Mouse (Mus musculus): ENCODE results near the gene Rab3il1. TPM values are rescaled to one million over a fixed set of nuclear protein-coding genes. Genes with fewer than 3 reads are reported as not detected.

Gene Rab3il1
- total RNA-seq, 2 experiments from 2014 or later = 8.9 to 10.4 TPM

- peak; percentile 75 to 77 for DNase-seq
Measured at GRCm38 (mm10) chr19:10041388-10042148, 40.1 kb downstream of the Rab3il1 start, which contains the start of gene Fads3. Gene Fads3, plus strand, starts transcription at chr19:10041569.

DNA sequence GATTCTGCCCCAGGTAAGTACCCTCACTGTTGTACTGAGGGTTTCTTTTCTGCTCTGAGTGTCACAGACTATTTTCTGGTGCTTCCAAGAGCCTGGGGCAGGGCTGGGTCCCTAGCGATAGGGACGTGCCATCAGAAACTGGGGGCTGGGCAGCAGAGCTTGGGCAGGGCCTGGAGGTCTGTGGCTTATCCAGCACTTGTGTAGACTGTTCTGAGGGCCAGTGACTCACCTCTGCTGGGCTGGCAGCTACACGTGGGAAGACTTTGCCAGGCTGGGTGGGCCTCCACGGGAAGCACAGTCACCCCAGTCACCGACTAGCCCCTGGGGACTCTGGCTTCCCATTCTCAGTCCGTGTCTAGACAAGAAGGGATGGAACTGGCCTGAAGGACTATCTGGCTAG, 40.8 kb downstream of the Rab3il1 start:
- no peak for DNase-seq

DNA sequence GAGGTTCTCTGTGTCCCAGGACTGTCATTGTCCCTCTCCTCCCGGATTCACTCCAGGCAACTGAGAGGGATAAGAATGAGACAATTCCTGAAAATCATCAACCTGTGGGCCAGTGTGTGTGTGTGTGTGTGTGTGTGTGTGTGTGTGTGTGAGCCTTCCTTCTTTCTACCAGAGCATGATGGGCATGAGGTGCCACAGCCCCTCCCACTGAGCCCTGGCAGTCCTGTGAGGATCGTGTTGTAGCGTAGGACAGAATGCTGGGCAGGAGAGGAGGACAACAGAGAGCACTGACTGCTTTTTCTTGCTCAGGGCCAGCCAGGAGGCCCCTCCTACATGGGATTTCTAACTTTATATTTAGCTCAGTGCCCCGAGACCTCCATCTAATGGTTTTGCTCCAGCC, 41.3 kb downstream of the Rab3il1 start:
- DNase-seq = no peak

DNA sequence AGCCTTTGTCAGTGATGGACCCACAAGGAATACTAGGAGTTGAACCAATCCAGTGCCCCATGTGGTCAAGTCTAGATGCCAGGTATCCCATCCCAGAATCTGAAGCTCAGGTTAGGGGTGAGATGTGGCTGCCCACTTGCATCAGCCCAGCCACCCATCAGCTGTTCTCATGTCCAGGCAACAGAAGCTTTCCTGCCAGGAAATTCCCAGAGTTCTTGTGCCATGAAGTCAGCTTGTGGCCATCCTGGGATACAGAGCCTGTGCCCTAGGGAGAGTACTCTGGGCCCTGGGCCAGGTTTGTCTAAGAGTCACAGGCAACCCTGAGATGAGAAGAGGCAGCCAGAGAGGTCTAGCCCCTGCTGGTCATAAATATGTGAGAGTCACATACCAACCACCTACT, 42.2 kb downstream of the Rab3il1 start:
- no peak for DNase-seq

GRCm38 (mm10) chr19:10045707-10046106, 44.2 kb downstream of the Rab3il1 start:
- DNase-seq = no peak

- DNase-seq = no peak
Measured at GRCm38 (mm10) chr19:10046346-10046745, 44.9 kb downstream of the Rab3il1 start.

- no peak for DNase-seq
Measured at GRCm38 (mm10) chr19:10046983-10047382, 45.5 kb downstream of the Rab3il1 start.

DNA sequence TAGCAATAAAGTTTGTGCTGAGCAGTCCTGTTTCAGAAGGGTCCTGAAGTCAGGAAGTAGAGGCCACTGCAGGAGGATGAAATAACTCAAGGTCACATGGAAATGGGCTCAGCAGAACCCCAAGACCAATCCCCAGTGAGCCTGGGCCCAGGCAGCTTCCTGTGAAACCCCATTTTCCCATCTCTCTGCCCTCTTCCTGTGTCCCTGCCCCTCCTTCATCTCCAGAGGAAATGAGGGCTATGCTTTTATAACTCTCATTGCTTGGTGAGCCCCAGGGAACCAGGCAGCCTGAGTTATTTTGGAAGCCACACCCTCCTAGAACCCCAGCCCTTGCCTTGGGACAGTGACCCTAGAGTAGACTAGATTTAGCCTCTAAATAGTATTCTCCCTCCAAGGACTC, 48.1 kb downstream of the Rab3il1 start:
- no peak for DNase-seq

GRCm38 (mm10) chr19:10050438-10050837, 49.0 kb downstream of the Rab3il1 start:
- no peak for DNase-seq

DNA sequence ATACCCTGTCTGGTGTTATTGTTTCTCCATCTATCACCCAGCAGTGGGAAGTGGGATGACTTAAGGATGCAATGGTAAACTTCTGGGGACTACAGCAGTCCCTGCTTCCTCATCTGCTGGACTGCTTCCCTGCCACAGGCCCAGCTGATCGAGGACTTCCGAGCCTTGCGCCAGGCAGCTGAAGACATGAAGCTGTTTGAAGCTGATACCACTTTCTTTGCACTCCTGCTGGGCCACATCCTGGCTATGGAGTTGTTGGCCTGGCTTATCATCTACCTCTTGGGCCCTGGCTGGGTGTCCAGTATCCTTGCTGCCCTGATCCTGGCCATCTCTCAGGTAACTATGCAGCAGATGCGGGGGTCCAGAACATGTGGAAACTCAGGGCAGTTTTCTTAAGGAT, 51.2 kb downstream of the Rab3il1 start:
- DNase-seq = no peak

DNA sequence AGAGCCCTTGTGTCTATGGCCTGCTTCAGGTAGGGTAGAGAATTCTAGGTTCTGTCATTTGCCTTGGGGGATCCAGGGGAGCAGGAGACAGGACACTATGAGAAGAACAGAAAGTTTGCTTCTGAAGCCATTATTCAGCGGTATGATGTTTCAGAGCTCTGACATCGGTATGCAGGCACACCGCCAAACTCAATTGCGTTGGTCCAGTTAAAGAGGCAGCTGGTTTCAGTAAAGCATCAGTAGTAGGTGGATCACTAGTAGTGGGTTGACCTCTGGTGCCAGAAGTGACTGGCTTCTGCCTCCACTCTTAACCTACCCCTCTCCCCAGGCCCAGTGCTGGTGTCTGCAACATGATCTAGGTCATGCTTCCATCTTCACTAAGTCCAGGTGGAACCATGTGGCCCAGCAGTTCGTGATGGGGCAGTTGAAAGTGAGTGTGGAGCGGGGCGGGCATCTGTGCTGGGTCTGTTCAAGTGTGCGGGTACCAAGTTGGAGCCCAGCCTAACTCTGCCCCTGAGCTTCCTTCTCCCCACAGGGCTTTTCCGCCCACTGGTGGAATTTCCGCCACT, 52.3 kb downstream of the Rab3il1 start:
- DNase-seq = no peak

- no peak for DNase-seq
Measured at GRCm38 (mm10) chr19:10054361-10055075, 53.0 kb downstream of the Rab3il1 start.

DNA sequence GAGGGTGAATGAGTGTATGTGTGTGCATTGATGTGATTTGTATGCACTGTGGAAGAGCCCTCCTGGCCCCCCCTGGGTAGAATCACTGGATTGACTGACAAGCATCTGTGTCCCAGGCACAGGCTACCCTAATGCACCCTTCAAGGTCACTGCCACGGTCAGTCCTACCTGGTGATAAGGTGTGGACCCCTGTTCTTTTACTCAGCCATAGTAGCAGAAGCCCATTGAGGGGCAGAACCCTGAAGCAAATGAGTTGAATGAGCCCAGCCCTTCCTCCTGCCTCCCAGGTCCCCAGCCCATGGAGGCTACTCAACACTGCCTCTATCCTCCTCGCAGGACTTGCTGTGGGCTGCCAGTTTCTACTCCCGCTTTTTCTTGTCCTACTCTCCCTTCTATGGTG, 53.8 kb downstream of the Rab3il1 start:
- no peak for DNase-seq

GRCm38 (mm10) chr19:10055783-10056660, 54.6 kb downstream of the Rab3il1 start:
- no peak for DNase-seq

- no peak for DNase-seq
Measured at GRCm38 (mm10) chr19:10056686-10057085, 55.2 kb downstream of the Rab3il1 start.

DNA sequence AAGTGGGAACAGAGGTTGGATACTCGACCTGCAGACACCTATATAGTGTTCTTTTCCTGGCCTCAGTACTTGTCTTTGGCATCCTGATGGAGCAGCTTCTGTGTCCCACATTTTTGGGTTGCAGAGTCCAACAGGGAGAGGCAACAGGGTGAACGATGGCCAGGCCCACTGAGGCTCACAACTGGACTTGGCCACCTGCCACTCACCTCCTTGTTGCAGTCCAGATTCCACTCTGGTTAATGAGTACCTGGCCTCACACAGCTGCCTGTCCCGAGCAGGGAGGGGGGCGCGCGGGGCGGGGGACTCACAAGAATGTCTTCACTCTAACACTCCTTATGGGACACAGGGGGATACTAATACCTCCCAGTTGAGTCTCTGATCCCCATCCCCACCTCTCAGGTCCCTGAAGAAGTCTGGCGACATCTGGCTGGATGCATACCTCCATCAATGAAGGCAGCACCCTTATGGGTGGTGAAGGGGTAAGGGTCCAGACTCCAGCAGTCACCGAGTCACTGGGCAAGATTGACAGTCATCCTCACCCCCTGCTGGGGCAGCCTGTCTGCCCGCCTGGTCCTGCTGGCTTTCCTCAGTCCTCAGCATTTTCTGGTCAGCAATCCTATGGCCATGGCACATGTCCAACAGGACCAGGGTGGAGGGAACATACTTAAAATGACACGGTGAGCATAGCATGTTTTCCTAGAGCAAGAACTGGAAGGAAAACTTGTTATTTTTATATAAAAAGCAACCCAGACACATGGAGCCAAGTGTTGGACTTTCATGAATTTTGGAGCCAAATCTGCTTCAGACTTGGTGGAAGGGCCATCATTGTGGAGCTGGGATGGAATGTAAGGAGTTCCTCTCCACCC, 56.2 kb downstream of the Rab3il1 start:
- no peak for DNase-seq

- no peak for DNase-seq
Measured at GRCm38 (mm10) chr19:10058352-10058825, 56.9 kb downstream of the Rab3il1 start.

GRCm38 (mm10) chr19:10058876-10059427, 57.5 kb downstream of the Rab3il1 start:
- DNase-seq = no peak

DNA sequence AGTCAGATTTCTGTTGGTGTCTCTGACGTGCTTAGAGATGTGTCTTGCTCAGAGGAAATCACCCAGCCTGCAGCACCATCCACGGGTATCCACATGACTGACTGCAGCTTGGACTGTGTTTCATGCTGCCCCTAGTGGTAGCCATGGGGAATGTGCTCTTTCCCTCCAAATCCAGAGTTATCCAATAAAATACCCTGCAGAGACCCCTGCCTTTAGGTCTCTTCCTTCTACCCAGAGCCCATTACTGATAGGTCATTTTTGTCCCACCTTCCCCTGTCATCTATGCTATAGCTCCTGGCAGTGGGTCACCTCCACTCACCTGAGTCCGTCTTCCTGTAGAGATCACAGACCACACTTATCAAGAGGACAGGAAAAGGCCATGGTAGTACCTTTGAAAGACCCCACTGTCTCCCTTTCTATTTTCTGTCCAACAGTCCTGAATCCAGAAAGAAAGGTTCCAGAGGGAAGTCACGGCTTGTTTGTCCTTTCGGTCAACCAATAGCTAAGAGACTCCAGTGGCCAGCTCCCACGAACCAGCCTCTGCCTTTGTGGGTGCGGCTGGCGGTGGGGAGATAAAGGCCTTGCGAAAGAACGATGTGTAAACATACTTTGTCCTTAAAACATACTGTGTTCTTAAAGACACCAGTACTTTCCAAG, 58.6 kb downstream of the Rab3il1 start:
- peak in 1 of 2 experiments; percentile 36 for DNase-seq

DNA sequence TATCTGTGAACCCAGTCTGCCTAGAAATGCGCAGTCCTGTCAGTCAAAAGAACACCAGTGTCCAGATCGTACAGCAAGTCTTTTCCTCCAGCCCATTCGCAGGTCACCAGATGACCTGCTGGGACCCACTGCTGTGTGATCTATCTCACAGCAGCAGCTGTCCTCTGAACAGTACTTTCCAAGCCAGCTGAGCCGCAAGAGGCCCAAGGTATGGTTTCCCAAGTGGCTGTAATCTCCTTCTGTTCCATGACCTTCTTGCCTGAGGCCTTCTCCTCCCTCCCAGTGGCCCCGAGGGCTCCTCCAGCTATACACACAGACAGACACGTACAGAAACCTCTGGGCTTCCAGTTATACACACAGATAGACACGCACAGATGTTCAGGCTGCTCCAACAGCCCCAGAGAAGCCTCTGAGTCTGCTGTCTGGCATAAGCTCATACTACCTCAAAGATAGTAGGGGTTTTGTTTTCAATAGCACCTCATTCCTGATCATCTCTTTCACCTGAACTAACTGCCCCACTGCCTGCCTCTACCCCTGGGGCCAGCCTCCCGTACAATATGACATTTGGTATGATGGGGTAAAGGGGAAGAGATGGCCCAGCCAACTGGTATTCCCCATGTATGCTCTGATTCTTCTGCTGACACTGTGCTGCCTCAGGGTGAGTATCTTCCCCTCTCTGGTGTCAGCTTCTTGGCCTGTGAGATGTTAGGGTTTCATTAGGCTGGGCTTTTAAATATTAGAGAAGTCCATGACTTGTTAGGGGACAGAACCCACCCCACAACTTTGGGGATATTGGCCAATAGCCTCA, 59.5 kb downstream of the Rab3il1 start:
- no peak for DNase-seq
